Mouse (Mus musculus) forebrain, embryonic 11.5 days (tissue): ENCODE results near the gene Nrp1. TPM values are rescaled to one million over a fixed set of nuclear protein-coding genes. Genes with fewer than 3 reads are reported as not detected.

Experiments used
- ATAC-seq: fragments of 200-750 bp; cut with Nextera tagmentation; replicated peaks from 2 replicates; pipeline ENCODE4 v1.8.0; 2017; ENCODE audit warnings: moderate TSS enrichment; ENCODE audit not compliant: low FRiP score
- DNase-seq: peaks from one replicate; pipeline ENCODE4 v3.0.0-alpha.2; 2017; ENCODE audit warnings: low spot score
- H3K27ac ChIP-seq: fragments of 300-500 bp; sonication (generic); 2 replicates; pipeline ENCODE4 v1.5.1; 2014; ENCODE audit warnings: low read depth, low read length
- H3K27me3 ChIP-seq: fragments of 300-500 bp; sonication (generic); 2 replicates; pipeline ENCODE4 v1.6.1; 2014; ENCODE audit warnings: mild to moderate bottlenecking, low read length, mixed read lengths; ENCODE audit not compliant: control insufficient read depth, insufficient read depth
- H3K36me3 ChIP-seq: fragments of 300-500 bp; sonication (generic); 2 replicates; pipeline ENCODE4 v1.6.1; 2014; ENCODE audit warnings: mild to moderate bottlenecking, low read length, moderate library complexity, mixed read lengths; ENCODE audit not compliant: control insufficient read depth, insufficient read depth
- H3K4me1 ChIP-seq: fragments of 300-500 bp; sonication (generic); replicated peaks from 2 replicates; pipeline ENCODE4 v1.6.1; 2014; ENCODE audit warnings: low read length, mixed read lengths; ENCODE audit not compliant: control insufficient read depth, insufficient read depth
- H3K4me2 ChIP-seq: fragments of 300-500 bp; sonication (generic); 2 replicates; pipeline ENCODE4 v1.6.1; 2014; ENCODE audit warnings: low read depth, mild to moderate bottlenecking, low read length, moderate library complexity, mixed read lengths; ENCODE audit not compliant: severe bottlenecking
- H3K4me3 ChIP-seq: fragments of 300-500 bp; sonication (generic); 2 replicates; pipeline ENCODE4 v1.5.1; 2014; ENCODE audit warnings: low read depth, low read length
- H3K9ac ChIP-seq: fragments of 300-500 bp; sonication (generic); 2 replicates; pipeline ENCODE4 v1.6.1; 2014; ENCODE audit warnings: low read length
- H3K9me3 ChIP-seq: fragments of 300-500 bp; sonication (generic); 2 replicates; pipeline ENCODE4 v1.6.1; 2016; ENCODE audit warnings: low read length, mixed read lengths; ENCODE audit not compliant: control insufficient read depth
- WGBS: fragments of 180-500 bp; shearing (Covaris S2); extraction: QIAGEN DNeasy Blood & Tissue Kit; methylation state at CpG from one replicate; pipeline ENCODE4 v1.1.7; 2014; 5-methylcytosine and 5-hydroxymethylcytosine counted together
- polyA plus RNA-seq: library from polyadenylated mRNA; unstranded; fragments of >200 nt; fragmentation: Nextera tagmentation; extraction: Ambion mirVana; gene quantifications from 2 replicates; pipeline ENCODE4 v1.2.1, GENCODE M21; 2014

The Nrp1 gene
- polyA plus RNA-seq, 1 experiment from 2014 or later: 28.3 TPM

DNA sequence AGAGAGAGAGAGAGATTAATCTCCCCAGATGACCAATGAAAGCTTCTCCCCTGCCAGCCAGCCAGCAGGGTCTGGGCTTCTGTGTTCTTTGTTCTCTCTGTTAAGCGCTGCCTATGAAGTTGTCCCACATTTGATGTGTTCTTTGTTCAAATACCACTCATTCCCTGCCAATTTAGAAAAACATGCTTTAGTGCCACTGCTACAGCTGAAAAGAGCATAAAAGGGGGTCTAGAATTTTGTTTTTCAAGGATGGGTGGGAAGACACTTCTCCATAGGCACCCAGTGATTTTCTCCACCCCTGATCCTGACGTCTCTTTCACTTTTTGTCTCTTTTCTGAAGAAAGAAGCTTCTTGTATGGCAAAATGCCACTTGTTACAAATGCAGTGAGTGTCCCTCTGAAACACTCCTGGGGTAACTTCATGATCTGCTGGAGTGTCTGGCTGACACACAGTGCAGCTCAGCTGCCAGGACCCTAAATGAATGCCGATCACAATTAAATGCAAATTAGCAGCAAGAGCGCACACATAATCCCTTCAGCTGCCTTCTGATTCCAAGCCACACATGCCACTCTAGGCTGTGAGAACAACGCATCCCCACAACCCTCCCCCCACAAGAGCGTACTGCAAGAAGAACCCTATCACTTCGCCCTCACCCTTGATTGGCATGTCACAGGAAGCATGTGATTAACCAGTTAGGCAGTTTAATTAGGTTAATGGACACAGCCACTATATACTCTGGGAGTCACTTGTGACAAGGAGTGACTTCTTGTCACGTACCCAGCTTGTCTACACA is 170.4 kb downstream of the Nrp1 start:
- peak overlapping the region; percentile 83 for H3K27ac ChIP-seq
- H3K27me3 ChIP-seq: no peaks in the 10 kb centered on the region
- peak overlapping the region; percentile 28 for H3K9ac ChIP-seq
- no peaks in the 10 kb centered on the region for H3K9me3 ChIP-seq
- H3K36me3 ChIP-seq: no peaks in the 10 kb centered on the region
- peaks cover 9% of the 10 kb centered on the region for H3K4me1 ChIP-seq
- no peak overlapping the region for H3K4me3 ChIP-seq
- ATAC-seq (peak; percentile 94), DNase-seq (peak; percentile 68)
- H3K4me2 ChIP-seq: peak overlapping the region; percentile 31; the same call in 1 of the 2 replicates
- 9% methylated on average over 8 of the region's 8 CpGs for WGBS

DNA sequence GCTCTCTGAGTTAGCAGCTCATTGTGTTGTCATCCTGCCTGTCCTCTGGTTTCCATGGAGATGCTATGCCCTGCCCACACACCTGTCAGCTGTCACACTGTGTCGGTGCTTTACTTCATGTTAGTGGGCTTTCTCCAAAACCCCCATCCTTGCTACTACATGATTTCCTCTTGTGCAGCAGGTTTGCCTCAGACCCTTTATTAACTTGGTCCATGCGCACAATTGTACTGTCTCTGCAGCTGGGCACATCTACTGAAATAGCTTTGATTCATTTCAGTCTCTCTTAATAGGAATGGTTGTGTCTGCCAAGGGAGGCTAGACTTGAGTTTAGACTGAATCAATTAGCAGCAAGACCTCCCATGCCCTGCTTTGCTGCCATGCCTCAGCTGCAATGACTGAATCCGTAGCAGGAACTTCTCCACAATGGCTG is 176.1 kb downstream of the Nrp1 start:
- H3K4me2 ChIP-seq: no peak overlapping the region
- no peak for ATAC-seq
- H3K4me1 ChIP-seq: peaks cover under 1% of the 10 kb centered on the region; the same call in 1 of the 2 replicates
- peak; percentile 28 for DNase-seq
- WGBS: 57% methylated on average over 3 of the region's 3 CpGs
- no peaks in the 10 kb centered on the region for H3K9me3 ChIP-seq
- H3K4me3 ChIP-seq: no peak overlapping the region
- H3K27ac ChIP-seq: no peak overlapping the region
- no peak overlapping the region for H3K9ac ChIP-seq
- H3K27me3 ChIP-seq: no peaks in the 10 kb centered on the region
- no peaks in the 10 kb centered on the region for H3K36me3 ChIP-seq

DNA sequence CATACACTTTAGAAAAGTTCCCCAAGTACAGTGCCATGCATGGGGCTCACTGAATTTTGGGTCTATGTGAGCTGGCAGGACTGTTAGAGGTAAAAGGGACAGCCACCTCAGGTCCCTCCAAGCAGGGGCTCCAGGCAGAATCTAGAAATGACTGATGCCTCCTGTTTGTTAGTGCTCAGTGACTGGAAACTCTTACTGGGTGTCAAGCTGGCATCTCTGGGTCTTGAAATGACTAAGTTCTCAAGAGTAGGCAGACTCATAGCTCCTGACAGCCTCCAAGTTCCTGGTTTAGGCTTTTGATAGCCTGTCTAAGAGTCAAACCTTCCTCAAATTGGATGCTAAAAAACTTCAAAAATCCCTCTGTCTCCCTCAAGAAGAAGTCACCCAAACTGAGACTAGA is 177.3 kb downstream of the Nrp1 start:
- Histone ChIP-seq H3K9ac (no peak overlapping the region), H3K4me2 (no peak overlapping the region), H3K36me3 (no peaks in the 10 kb centered on the region), H3K27ac (no peak overlapping the region), H3K27me3 (no peaks in the 10 kb centered on the region), H3K9me3 (no peaks in the 10 kb centered on the region), H3K4me1 (no peaks in the 10 kb centered on the region), H3K4me3 (no peak overlapping the region)
- ATAC-seq: no peak
- peak; percentile 6 for DNase-seq

DNA sequence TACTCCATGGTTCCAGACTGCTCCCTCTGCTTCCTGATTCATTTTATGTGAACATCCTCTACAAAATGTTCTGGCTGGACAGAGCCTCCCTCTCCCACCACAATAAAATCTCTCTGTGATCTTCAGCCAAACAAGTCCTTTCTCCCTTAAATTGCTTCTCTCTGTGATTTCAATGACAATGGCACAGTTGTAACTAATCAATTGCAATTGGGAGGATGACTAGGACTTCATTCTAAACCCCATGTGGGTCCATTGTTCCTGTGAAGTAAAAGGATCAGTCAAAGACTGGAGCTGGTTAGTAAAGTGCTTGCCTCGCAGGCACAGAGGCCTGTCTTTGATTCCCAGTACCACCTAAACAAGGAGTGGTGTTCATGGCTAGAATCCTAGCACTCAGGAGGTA is 180.0 kb downstream of the Nrp1 start:
- ATAC-seq (no peak), DNase-seq (no peak)
- H3K36me3 ChIP-seq: no peaks in the 10 kb centered on the region
- H3K4me2 ChIP-seq: no peak overlapping the region
- H3K4me1 ChIP-seq: no peaks in the 10 kb centered on the region
- H3K27ac ChIP-seq: no peak overlapping the region
- no peaks in the 10 kb centered on the region for H3K27me3 ChIP-seq
- H3K9me3 ChIP-seq: no peaks in the 10 kb centered on the region
- H3K4me3 ChIP-seq: no peak overlapping the region
- H3K9ac ChIP-seq: no peak overlapping the region
- 30% methylated on average over 1 of the region's 1 CpGs for WGBS

DNA sequence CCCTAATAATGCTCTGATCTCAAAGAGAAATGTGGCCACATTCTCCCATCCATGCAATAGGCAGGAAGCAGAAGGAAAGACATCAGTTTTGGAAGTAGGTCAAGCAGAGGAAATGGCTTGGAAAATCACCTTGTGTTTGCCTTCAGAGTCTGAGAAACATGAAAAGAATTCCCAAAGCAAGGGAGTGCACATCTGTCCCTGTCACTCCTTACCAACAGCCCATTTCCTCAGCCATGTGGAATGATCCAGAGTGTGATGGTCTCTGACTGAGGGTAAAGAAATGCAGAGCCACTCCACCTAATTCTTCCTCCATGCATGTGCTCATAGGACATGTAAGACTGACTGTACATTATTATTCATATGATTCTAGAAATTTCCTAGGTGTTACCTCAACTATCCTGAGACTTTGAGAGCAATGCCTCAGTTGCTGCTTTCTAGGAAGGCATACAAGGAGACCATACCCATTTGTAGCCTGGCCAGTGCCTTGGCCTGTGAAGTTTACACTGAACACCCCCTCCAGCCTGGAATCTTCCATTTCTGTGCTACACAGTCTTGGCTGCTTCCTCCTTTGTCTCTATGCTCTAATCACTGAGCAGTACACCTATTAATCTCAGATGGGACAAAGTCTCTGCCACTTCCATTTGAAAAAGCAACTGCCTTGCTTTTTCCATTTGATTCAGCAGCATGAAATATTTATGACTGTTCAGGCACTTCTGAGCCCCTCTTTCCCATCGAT is 183.1 kb downstream of the Nrp1 start:
- H3K27ac ChIP-seq: no peak overlapping the region
- H3K4me1 ChIP-seq: no peaks in the 10 kb centered on the region
- H3K4me3 ChIP-seq: no peak overlapping the region
- H3K27me3 ChIP-seq: no peaks in the 10 kb centered on the region
- no peak for DNase-seq
- 88% methylated on average over 1 of the region's 1 CpGs for WGBS
- ATAC-seq: no peak
- no peak overlapping the region for H3K9ac ChIP-seq
- H3K36me3 ChIP-seq: no peaks in the 10 kb centered on the region
- H3K9me3 ChIP-seq: no peaks in the 10 kb centered on the region
- no peak overlapping the region for H3K4me2 ChIP-seq

DNA sequence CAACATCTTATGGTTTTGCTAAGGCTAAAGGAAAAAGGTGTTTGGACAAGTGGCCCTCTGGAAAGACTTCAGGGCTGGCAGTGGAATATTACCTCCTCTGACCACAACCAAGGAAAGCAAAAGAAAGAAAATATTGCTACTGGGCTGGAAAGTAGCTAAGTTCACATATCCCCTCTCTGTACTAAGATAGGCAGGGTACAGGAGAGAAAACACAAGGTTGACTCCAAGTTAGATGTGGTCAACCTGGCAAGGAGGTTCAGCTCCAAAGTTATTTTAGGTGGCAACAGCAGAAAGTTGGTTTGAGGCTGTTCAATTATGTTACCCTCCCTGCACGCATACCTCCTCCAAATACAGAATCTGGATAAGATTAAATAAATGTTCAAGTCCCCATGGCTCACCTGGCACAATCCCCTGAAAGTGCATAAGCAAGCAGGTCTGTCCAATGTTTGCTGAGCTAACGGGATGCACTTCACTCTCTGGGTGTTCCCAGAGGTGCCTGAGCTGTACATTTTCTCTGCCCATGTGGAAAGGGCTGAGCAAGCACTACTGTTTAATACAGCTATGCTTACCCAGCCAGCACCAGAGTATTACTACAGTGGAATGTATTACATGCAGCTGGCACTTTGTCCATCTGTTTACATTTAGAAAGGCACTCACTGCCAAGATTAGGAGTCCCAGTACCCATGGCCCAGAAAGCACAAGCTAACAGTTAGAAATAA is 185.9 kb downstream of the Nrp1 start:
- ATAC-seq: no peak
- Histone ChIP-seq H3K4me2 (no peak overlapping the region), H3K4me3 (no peak overlapping the region), H3K27ac (no peak overlapping the region), H3K36me3 (no peaks in the 10 kb centered on the region), H3K9me3 (no peaks in the 10 kb centered on the region), H3K9ac (no peak overlapping the region), H3K4me1 (no peaks in the 10 kb centered on the region), H3K27me3 (no peaks in the 10 kb centered on the region)
- WGBS: 86% methylated on average over 2 of the region's 2 CpGs
- no peak for DNase-seq

DNA sequence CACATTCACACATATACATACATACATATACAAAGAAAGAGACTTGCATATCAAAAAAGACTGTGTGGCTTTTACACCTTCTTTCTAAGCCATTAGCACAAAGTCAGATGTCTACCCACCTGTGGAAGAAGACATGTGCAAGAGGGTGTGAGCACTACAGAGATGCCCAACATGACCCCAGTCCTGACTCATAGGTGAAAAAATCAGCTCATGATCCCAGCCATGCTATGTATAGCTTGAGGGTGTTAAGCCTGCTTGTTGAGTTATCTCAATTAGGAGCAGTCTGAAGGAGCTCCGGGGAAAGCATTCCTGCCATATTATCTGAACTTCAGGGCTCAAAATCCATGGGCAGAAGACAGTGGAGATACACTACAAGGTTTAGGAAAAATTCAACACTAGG is 187.9 kb downstream of the Nrp1 start:
- no peaks in the 10 kb centered on the region for H3K27me3 ChIP-seq
- ATAC-seq (no peak), DNase-seq (no peak)
- no peaks in the 10 kb centered on the region for H3K36me3 ChIP-seq
- no peak overlapping the region for H3K9ac ChIP-seq
- H3K4me2 ChIP-seq: no peak overlapping the region
- no peaks in the 10 kb centered on the region for H3K9me3 ChIP-seq
- H3K27ac ChIP-seq: no peak overlapping the region
- 100% methylated on average over 1 of the region's 1 CpGs for WGBS
- H3K4me3 ChIP-seq: no peak overlapping the region
- no peaks in the 10 kb centered on the region for H3K4me1 ChIP-seq

DNA sequence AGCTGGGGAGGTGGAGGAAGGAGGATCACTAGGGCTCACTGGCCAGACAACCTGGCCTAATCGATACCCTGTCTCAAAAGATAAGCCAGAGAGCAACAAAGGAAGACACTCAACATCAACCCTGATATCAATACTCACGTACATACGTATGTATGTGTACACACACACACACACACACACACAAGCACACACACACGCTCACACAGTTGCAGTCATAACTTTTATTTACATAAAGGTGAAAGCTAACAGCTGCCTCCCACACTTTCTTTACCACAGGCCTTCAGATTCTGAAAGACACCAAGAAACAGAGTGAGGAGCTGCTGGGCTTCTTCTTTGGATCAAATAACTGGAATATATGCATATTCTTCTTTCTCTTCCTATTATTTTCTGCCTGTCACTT is 189.0 kb downstream of the Nrp1 start:
- DNase-seq (no peak), ATAC-seq (no peak)
- Histone ChIP-seq H3K4me3 (no peak overlapping the region), H3K36me3 (no peaks in the 10 kb centered on the region), H3K27ac (no peak overlapping the region), H3K27me3 (no peaks in the 10 kb centered on the region), H3K9me3 (no peaks in the 10 kb centered on the region), H3K9ac (no peak overlapping the region), H3K4me2 (no peak overlapping the region), H3K4me1 (no peaks in the 10 kb centered on the region)
- WGBS: 90% methylated on average over 4 of the region's 4 CpGs
